Mouse (Mus musculus): Measurements from ENCODE around the gene Syce2. TPM values are rescaled to one million over a fixed set of nuclear protein-coding genes. Genes with fewer than 3 reads are reported as not detected.
A peak's percentile ranks its signal among the peaks of the same experiment; 100 is the strongest.

Gene Syce2
- polyA plus RNA-seq, 1 experiment from 2014 or later: 30.6 TPM

DNA sequence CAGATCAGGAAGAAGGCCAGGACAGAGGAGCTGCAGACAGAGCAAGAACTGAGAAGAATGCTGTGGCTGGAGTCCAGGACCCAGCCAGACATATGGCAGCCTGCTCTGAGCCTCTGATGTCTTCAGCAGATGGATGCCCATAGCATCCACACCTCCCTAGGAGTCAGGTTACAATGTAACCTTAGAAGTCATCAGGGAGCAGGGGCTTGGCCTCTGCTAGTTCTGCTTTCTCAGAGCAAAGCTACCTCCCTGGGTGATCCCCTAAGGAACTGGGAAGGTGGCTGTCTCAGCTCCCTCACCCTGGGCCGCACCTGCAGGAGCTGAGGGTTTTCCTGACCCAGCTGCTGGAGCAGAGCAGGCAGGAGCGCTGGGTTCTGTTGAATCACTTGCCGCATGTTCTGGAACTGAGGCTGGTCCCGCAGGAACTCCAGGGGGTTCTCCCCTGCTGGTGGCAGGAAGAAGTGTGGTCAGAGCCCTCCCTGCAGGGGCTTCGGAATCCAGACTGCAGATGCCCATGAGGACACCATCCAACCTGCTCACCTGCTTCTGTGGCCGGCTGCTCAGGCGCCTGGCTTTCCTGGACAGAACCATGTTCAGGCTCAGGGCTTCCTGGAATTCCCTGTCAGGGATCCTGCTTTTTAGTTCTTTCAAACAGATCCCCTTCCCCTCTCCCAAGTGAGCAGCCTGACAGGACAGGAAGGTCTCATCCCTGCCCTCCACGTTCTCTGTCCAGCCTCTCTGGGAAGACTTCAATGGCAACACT lies 34.6 kb upstream of the Syce2 start:
- DNase-seq: no peak
- peak overlapping the region; percentile 76 for H3K9ac ChIP-seq (replicated peaks)
- 81% methylated on average over 8 of the region's 8 CpGs for WGBS (ENCODE audit: insufficient replicate concordance)
- H3K4me1 ChIP-seq (ENCODE audit: insufficient read depth): peaks cover 30% of the 10 kb centered on the region
- peak overlapping the region; percentile 53 for H3K4me3 ChIP-seq (ENCODE audit: low read depth, low read length)
- peaks cover 68% of the 10 kb centered on the region for H3K36me3 ChIP-seq (replicated peaks; ENCODE audit: insufficient read depth, low read length)
- peak overlapping the region; percentile 88 for H3K27ac ChIP-seq (ENCODE audit: low read depth)
- H3K4me2 ChIP-seq (ENCODE audit: low read depth, low read length): peak overlapping the region; percentile 67
- H3K9me3 ChIP-seq (ENCODE audit: low read length): no peaks in the 10 kb centered on the region
- no peak for ATAC-seq
- TF ChIP-seq EP300 (IDR thresholded peaks at IDR 0.05; ENCODE audit: low read depth) (no peak), CTCF (IDR thresholded peaks at IDR 0.05; ENCODE audit: low read depth) (0 out of 2 replicates have a peak, but pooled peaks have one; percentile 1)
- no peaks in the 10 kb centered on the region for H3K27me3 ChIP-seq (ENCODE audit: insufficient read depth, low read length)

DNA sequence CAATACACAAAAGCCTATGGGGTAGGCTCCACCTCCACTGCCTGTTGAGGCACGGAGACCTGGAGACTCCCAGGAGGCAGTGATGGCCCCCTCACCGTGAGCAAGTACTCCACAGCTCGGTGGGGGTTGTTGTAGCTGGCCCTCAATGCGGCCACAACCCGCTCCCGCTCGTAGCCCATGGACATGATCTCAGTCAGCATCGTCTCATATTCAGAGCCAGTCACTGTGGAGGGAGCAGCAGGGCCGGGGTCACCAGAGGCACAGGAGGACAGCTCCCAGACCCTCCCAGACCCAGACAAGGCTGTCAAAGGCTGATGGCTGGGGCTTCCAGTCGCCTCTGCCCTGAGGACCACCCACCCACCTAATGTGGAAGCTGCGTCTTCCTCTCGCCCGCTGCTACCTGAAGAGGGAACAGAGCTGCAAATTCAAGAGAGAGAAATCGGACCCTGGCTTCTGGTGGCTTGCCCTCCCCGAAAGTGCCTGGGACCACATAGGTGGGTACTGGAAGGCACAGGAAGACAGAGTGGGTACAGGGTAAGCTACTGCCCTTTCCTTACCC lies 33.9 kb upstream of the Syce2 start:
- peak; percentile 10 for ATAC-seq
- peak overlapping the region; percentile 76 for H3K9ac ChIP-seq (replicated peaks)
- H3K4me1 ChIP-seq (ENCODE audit: insufficient read depth): peaks cover 26% of the 10 kb centered on the region
- H3K27ac ChIP-seq (ENCODE audit: low read depth): peak overlapping the region; percentile 88
- no peak for DNase-seq
- H3K9me3 ChIP-seq (ENCODE audit: low read length): no peaks in the 10 kb centered on the region
- no peaks in the 10 kb centered on the region for H3K27me3 ChIP-seq (ENCODE audit: insufficient read depth, low read length)
- peaks cover 74% of the 10 kb centered on the region for H3K36me3 ChIP-seq (replicated peaks; ENCODE audit: insufficient read depth, low read length)
- H3K4me3 ChIP-seq (ENCODE audit: low read depth, low read length): peak overlapping the region; percentile 53
- no peak for TF ChIP-seq CTCF (IDR thresholded peaks at IDR 0.05; ENCODE audit: low read depth)
- no peak for TF ChIP-seq EP300 (IDR thresholded peaks at IDR 0.05; ENCODE audit: low read depth)
- peak overlapping the region; percentile 67 for H3K4me2 ChIP-seq (ENCODE audit: low read depth, low read length)
- 79% methylated on average over 15 of the region's 15 CpGs for WGBS (ENCODE audit: insufficient replicate concordance)

DNA sequence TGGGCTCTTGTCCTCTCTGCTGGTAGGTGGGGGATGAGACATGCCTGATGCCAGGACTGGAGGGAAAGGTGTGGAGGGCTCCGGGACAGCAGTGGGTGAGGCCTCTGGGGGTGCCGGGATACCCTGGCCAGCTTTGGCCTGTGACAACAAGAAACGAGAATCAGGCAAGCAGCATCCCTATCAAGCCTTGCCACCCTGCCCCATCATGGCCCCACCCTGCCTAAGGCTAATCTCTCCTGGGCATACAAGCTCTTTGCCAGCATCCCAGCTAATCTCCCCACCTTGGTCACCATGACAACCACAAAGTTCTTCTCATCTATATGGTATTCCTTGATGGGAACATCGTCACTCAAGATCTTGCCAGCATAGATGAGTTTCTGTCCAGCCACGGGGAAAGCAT lies 33.4 kb upstream of the Syce2 start:
- DNase-seq (peak; percentile 81), ATAC-seq (peak; percentile 78)
- 53% methylated on average over 5 of the region's 5 CpGs for WGBS (ENCODE audit: insufficient replicate concordance)
- peak overlapping the region; percentile 53 for H3K4me3 ChIP-seq (ENCODE audit: low read depth, low read length)
- no peaks in the 10 kb centered on the region for H3K27me3 ChIP-seq (ENCODE audit: insufficient read depth, low read length)
- H3K4me2 ChIP-seq (ENCODE audit: low read depth, low read length): peak overlapping the region; percentile 81
- peak overlapping the region; percentile 92 for H3K27ac ChIP-seq (ENCODE audit: low read depth)
- H3K4me1 ChIP-seq (ENCODE audit: insufficient read depth): peaks cover 21% of the 10 kb centered on the region
- H3K9me3 ChIP-seq (ENCODE audit: low read length): no peaks in the 10 kb centered on the region
- peak overlapping the region; percentile 76 for H3K9ac ChIP-seq (replicated peaks)
- TF ChIP-seq CTCF (IDR thresholded peaks at IDR 0.05; ENCODE audit: low read depth): no peak
- peak; percentile 98 for TF ChIP-seq EP300 (IDR thresholded peaks at IDR 0.05; ENCODE audit: low read depth)
- peaks cover 75% of the 10 kb centered on the region for H3K36me3 ChIP-seq (replicated peaks; ENCODE audit: insufficient read depth, low read length)

DNA sequence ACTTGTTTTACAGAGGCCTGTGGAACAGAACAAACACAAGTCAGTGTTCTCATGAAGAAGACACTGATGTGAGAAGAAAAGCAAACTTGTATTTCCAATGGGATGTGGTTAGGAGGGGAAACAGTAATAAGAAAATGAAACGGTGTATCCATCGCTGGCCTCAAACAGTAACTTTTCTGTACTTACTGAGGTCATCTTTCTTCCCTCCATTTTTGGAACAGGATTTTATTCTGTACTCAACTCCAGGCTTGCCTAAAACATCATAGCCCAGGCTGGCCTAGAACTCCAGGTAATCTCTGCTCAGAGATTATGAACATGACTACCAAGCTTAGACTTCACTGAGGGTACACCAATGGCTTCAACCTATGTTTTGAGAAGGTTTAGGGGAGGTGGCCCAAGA lies 32.5 kb upstream of the Syce2 start:
- no peaks in the 10 kb centered on the region for H3K27me3 ChIP-seq (ENCODE audit: insufficient read depth, low read length)
- H3K36me3 ChIP-seq (replicated peaks; ENCODE audit: insufficient read depth, low read length): peaks cover 75% of the 10 kb centered on the region
- H3K9me3 ChIP-seq (ENCODE audit: low read length): no peaks in the 10 kb centered on the region
- H3K9ac ChIP-seq (replicated peaks): peak overlapping the region; percentile 92
- no peak for TF ChIP-seq EP300 (IDR thresholded peaks at IDR 0.05; ENCODE audit: low read depth)
- TF ChIP-seq CTCF (IDR thresholded peaks at IDR 0.05; ENCODE audit: low read depth): no peak
- peak overlapping the region; percentile 81 for H3K4me2 ChIP-seq (ENCODE audit: low read depth, low read length)
- H3K27ac ChIP-seq (ENCODE audit: low read depth): peak overlapping the region; percentile 92
- H3K4me3 ChIP-seq (ENCODE audit: low read depth, low read length): peak overlapping the region; percentile 81
- peaks cover 24% of the 10 kb centered on the region for H3K4me1 ChIP-seq (ENCODE audit: insufficient read depth)
- WGBS (ENCODE audit: insufficient replicate concordance): 66% methylated on average over 2 of the region's 2 CpGs
- no peak for ATAC-seq
- DNase-seq: no peak

DNA sequence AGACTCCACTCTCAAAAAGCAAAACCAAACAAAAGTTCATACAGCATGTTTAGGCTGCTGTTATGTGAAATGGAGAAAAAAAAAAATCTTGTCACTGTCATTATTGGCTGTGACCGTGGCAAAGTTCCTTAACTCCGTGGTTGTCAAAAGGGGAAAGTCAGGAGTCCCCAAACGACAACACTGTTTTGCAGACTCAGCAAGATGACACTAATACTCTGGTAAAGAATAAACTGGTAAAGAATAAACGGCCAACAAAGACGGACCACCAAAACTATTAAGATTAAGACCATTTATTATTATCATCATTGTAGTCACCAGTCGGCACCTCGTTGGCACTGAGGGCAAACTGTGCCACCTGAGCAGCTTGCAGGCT lies 32.0 kb upstream of the Syce2 start:
- no peaks in the 10 kb centered on the region for H3K27me3 ChIP-seq (ENCODE audit: insufficient read depth, low read length)
- peak overlapping the region; percentile 92 for H3K9ac ChIP-seq (replicated peaks)
- H3K9me3 ChIP-seq (ENCODE audit: low read length): no peaks in the 10 kb centered on the region
- TF ChIP-seq EP300 (IDR thresholded peaks at IDR 0.05; ENCODE audit: low read depth): no peak
- H3K4me3 ChIP-seq (ENCODE audit: low read depth, low read length): peak overlapping the region; percentile 81
- DNase-seq: no peak
- peaks cover 75% of the 10 kb centered on the region for H3K36me3 ChIP-seq (replicated peaks; ENCODE audit: insufficient read depth, low read length)
- peak overlapping the region; percentile 92 for H3K27ac ChIP-seq (ENCODE audit: low read depth)
- H3K4me2 ChIP-seq (ENCODE audit: low read depth, low read length): peak overlapping the region; percentile 81
- ATAC-seq: no peak
- 0% methylated on average over 7 of the region's 7 CpGs for WGBS (ENCODE audit: insufficient replicate concordance)
- peaks cover 25% of the 10 kb centered on the region for H3K4me1 ChIP-seq (ENCODE audit: insufficient read depth)

DNA sequence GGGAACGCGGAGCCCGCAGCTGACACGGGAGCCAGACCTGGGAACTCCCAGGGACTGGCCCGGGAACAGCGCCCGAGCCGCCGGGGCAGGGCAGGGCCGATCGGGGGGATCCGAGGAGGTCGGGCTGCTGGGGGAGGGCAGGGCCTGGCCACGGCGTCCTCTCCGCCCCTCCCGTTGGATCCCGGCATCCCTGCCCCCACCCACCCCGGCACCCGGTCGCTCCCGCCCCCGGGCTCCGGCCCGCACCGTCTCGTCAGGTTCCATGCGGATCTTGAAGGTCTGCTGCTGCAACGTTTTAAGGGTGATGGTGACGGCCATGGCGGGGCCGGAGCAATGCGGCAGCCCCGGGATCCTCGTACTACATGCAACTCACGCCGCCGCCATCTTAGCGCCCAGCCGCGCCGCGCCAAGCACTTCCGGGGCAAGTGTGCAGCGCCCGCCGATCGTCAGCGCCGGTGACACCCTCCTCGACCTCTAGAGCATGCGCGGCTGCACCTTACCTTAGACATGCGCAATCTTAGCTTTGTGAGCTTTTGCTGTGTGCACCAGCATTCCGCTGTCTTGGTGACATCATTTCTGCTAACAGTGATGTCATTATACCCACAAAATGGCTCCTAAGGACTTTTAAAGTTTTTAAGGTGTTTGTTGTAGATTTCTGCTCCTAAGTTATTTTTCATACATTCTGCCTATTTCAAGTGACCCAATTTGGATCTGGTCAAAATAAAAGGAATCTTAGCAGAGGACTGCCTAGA lies 31.5 kb upstream of the Syce2 start, which contains the start of gene Rad23a:
Gene Rad23a, minus strand, starts transcription at position 418 of the 752 bp plus-strand sequence.
- Histone ChIP-seq H3K4me1 (ENCODE audit: insufficient read depth) (peaks cover 27% of the 10 kb centered on the region), H3K36me3 (replicated peaks; ENCODE audit: insufficient read depth, low read length) (peaks cover 75% of the 10 kb centered on the region), H3K9ac (replicated peaks) (peak within 1 kb of the TSS; percentile 92), H3K4me3 (ENCODE audit: low read depth, low read length) (peak within 1 kb of the TSS; percentile 81), H3K4me2 (ENCODE audit: low read depth, low read length) (peak within 1 kb of the TSS; percentile 81), H3K9me3 (ENCODE audit: low read length) (no peaks in the 10 kb centered on the region), H3K27ac (ENCODE audit: low read depth) (peak within 1 kb of the TSS; percentile 92), H3K27me3 (ENCODE audit: insufficient read depth, low read length) (no peaks in the 10 kb centered on the region)
- TF ChIP-seq EP300 (IDR thresholded peaks at IDR 0.05; ENCODE audit: low read depth) (no peak), CTCF (IDR thresholded peaks at IDR 0.05; ENCODE audit: low read depth) (no peak)
- WGBS (ENCODE audit: insufficient replicate concordance): 1% methylated on average over 43 of the region's 55 CpGs
- DNase-seq: peak; percentile 94
- peak; percentile 89 for ATAC-seq
